Mouse (Mus musculus): ENCODE measurements around the gene Tmem160.

The Tmem160 gene

DNA sequence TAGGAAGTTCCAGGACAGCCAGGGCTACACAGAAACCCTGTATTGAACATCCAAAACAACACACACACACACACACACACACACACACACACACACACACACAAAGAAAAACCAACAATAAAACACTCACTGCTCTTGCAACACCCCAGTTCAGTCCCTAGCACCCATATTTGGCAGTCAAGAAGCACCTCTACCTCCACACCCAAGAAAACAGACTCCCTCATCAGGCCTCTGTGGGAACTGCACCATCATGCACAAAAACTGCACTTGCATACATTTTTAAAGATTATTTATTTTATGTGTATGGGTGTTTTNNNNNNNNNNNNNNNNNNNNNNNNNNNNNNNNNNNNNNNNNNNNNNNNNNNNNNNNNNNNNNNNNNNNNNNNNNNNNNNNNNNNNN, 11.3 kb upstream of the Tmem160 start:
- DNase-seq, result no peak

- no peak for DNase-seq
Observed at GRCm38 (mm10) chr7:16451656-16452055, 923 bp upstream of the Tmem160 start.

GRCm38 (mm10) chr7:16453118-16453711, 636 bp downstream of the Tmem160 start:
- DNase-seq, result peak; percentile 41 to 62

- DNase-seq, result no peak
Observed at GRCm38 (mm10) chr7:16455016-16455415, 2.4 kb downstream of the Tmem160 start.

DNA sequence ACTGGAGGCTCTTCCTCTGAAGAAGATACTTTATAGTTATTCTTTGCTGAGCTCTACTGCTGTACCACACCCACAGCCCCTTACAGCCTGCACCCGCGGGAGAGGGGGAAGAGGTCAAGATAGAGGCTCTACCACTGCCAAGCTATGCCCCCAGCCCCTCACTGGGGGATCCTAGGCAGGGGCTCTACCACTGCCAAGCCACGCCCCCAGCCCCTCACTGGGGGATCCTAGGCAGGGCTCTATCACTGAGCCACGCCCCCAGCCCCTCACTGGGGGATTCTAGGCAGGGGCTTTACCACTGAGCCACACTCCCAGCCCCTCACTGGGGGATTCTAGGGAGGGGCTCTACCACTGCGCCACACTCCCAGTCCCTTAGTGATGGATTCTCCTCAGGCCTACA, 3.7 kb downstream of the Tmem160 start:
- DNase-seq, result no peak

- no peak for DNase-seq
Observed at GRCm38 (mm10) chr7:16460566-16460965, 8.0 kb downstream of the Tmem160 start.

DNA sequence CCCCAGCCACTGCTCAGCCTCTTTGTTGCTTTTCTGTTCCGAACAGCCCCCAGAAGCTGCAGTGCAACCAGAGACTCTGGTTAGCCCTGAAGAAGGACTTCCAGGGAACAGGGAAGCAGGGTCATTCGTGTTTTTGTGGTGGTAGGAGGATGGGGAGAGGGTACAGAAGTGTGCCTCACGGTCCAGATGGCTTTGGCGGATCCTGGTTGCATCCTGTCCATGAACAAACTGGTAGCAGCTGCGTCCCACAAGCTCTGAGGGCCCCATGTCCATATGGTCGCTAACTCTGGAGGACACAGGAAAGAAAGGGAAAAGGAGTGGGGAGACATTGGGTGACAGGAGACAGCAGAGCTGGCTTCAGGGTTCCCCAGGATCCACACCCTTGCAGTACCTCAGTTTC, 8.6 kb downstream of the Tmem160 start:
- DNase-seq, result no peak

DNA sequence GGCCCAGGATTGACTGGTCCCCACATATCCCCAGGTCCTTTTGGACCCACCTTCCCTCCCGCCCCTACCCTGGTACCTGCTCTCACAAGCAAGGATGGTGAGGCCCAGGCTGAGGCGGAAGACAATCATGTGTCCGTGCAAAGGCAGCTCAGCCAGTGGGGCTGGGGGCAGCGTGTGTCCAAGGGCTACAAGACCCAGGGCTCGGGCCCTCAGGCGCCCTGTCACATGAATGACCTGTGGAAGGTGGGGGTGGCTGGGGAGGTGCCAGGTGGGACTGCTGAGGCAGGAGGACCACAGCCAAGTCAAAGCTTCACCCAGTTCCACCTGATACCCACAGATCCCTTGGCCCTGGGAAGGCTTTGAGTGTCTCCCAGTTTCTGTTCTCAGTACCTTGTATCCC, 9.1 kb downstream of the Tmem160 start:
- no peak for DNase-seq

DNA sequence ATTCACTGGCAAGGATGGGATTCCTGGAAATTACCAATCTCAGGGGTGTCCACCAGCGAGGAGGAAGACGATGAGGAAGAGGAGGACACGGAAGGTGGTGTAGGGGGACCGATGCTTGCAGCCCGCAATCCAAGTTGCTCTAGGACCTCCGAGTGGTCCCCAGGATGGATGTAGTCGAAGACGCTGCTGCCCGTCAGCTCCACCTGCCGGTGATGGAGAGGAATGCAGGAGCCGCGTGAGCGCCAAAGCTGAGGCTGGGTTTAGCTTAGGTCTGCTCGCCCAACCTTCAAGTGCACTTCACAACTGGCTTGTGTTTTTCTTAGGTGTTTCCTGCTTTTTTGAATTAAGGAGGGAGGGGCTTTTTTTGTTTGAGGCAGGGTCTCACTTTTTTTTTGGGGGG, 10.6 kb downstream of the Tmem160 start:
- DNase-seq, result peak; percentile 92

DNA sequence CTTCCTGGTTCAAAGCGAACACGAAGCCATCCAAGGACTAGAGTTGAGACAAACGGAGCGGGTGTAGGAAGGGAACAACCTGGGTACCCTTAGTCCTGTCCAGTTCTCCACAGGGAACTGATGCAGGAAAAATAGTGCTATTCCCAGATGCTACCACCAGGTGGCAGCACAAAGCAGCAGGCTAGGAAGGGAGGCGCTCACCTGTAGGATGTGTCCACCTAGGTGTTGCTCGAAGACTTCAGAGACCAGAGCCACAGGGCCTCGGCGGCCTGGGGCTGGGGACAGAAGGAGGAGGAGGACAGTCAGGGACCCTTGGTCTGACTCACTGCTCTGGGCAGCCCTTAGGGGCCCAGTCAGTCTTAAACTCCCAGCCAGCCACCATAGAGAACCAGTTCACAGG, 12.6 kb downstream of the Tmem160 start:
- peak; percentile 85 for DNase-seq

- DNase-seq, result no peak
Observed at GRCm38 (mm10) chr7:16465568-16465967, 13.0 kb downstream of the Tmem160 start.

DNA sequence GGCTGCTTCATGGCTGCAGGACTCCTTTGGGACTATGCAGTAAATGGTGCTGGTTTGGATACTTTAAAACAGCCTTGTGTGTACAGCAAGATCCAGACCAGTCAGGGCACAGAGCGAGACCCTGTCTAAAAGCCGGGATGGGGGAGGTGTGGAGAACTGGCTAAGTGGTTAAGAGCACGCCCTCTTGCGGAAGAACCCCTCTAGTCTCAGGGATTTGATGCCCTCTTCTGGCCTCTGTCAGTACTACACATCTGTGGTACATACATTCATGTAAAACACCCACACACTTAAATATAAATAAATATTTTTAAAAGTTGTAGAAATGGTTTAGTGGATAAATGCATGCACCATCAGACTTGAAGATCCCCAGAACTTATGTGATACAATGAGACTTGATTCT, 14.0 kb downstream of the Tmem160 start:
- peak; percentile 35 to 38 for DNase-seq

DNA sequence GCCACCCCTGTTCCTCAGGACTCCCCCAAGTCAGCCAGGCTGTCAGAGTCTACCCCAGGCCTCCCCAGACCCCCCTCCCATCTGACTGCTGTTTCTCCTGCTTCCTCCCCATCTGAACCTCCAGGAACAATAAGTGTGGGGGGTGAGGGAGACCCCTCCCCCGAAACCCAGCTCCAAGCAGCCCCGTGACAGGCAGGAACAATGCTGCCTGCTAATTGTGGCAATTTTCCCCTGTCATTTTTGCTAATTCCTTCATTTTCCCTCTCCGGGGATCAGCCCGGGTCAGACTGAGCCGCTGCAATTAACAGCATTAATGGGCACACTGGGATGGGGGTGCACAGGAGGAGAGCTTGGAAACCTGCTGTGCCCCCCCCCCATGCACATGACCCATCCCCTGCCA, 15.5 kb downstream of the Tmem160 start:
- no peak for DNase-seq

DNA sequence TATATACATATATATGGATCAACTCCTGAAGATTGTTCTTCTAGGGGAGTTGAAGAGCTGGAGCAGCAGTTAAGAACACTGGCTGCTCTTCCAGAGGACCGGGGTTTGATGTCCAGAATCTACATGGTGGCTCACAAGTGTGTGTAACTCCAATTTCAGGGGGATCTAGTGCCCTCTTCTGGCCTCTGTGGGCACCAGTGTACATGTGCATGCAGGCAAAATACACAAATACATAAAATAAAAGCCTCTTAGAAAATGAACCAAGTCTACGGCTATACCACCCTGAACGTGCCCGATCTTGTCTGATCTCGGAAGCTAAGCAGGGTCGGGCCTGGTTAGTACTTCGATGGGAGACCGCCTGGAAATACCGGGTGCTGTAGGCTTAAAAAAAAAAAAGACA, 19.0 kb downstream of the Tmem160 start:
- DNase-seq, result peak; percentile 34 to 41

DNA sequence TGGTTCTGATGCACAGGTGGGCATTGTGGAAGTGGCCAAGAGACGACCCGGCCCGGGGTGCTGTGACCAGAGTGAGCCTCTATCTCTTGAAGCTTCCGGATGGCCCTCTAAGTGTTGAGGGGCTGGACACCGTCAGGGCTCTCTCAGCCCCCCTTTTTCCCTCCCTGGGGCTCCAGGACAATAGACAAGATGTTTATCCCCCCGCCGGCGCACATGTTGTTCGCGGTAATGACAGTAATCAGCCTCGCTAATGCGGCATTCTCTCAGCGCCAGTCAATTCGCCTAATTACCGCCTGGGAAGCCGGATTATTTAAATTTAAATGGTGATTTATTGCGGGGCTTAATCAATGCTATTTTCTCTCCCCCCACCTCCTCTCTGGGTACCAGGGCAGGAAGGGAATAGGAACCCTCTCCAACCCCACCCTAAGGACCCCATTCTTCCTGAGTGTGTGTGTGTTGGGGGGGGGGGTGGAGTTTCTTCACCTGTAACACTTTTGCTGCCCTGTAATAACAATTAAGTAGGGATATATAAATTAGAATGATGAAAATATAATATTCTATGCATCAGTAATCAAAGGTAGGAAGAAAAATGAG, 19.6 kb downstream of the Tmem160 start:
- no peak for DNase-seq

DNA sequence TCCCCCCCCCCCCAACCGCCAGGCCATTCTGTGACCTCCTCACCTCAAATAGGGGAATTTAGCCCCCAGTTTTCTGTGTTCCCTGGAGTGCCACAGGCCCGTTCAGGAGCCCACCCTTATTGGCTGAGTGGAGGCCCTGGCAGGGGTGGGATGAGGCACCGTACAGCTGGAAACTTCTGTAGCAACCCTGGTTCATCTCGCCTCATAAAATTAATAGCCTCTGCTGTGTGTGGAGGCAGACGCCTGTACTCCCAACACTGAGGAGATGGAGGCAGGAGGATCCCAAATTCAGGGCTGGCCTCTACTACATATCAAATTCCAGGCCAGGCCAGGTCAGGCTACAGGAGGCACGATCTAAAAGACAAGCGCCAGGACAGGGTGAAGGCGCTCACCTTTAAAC, 21.3 kb downstream of the Tmem160 start:
- no peak for DNase-seq

DNA sequence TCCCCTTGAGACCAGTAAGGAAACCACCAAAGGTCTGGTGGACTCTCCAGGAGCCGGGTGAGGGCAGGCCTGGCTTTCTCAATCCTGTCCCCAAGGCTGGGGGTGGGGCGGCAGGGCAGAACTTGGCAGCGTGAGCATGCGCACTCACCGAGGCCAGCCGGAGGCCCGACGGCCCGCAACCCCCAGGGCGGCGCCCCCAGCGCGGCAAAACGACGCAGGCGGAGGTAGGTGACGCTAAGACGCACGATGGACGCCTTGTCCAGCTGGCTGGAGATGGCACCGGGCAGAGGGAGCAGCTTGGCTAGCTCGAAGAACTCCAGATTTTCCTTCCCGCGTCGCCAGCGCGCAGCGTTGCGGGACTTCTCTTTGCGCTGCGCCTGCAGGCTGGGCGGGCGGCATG, 21.9 kb downstream of the Tmem160 start:
- peak; percentile 46 to 54 for DNase-seq

DNA sequence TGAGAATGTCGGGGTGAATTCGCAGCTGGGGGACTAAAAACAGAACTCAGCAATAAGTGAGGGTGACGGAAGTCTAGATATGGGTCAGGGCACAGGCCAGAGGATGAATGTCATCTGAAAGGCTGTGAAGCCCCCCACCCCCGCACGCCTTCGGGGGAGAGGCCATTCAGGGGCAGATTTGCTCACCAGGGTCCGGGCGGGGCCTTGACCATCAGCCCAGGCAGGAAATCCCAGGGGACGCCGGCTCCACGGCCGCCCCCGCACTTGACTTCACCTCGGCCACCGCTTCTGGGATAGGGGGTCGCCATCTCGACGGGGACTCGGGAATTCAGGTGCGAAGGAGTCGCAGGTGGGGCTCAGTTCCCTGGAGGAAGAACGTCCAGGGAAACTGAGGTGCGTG, 22.7 kb downstream of the Tmem160 start:
- peak in 1 of 2 experiments; percentile 24 for DNase-seq

- DNase-seq, result no peak
Observed at GRCm38 (mm10) chr7:16475764-16476599, 23.4 kb downstream of the Tmem160 start.

- DNase-seq, result peak; percentile 66 to 75
Observed at GRCm38 (mm10) chr7:16476600-16476989, 24.0 kb downstream of the Tmem160 start.

GRCm38 (mm10) chr7:16477628-16478027, 25.0 kb downstream of the Tmem160 start, which contains the start of gene Npas1:
Npas1 (minus strand) TSS chr7:16477728.
- no peak for DNase-seq

GRCm38 (mm10) chr7:16488816-16489215, 36.2 kb downstream of the Tmem160 start:
- DNase-seq, result no peak

DNA sequence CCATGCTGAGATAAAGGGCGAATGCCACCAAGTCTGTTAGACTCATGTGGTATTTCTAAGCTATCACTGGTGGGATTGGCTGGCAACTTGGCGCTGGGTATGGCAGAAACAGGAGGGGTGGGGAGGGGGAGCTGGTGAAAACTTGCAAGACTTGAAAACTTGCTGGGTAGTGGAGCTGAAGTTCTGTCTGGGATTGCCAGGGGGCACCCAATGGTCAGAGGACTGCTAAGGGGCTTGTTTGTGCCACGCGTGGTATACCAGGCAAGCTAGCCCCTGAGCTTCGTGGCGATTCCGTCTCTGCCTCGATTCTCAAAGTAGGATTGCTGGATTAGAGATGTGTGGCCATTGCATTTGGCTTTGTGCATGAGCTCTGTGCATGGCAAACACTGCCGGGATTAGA, 37.4 kb downstream of the Tmem160 start:
- peak; percentile 55 to 65 for DNase-seq

- DNase-seq, result peak; percentile 78 to 84
Observed at GRCm38 (mm10) chr7:16491759-16492158, 39.2 kb downstream of the Tmem160 start.
